Mouse (Mus musculus) embryonic fibroblast, embryonic 13.5 days (primary cell): ENCODE results near the gene Harbi1.
A peak's percentile ranks its signal among the peaks of the same experiment; 100 is the strongest.

ENCODE experiments used
- CTCF ChIP-seq: IDR thresholded peaks from 2 replicates; pipeline ENCODE4 v1.5.1; 2011; ENCODE audit warnings: mild to moderate bottlenecking, control low read depth, low read length, moderate library complexity, borderline replicate concordance; ENCODE audit not compliant: insufficient read depth
- POLR2A ChIP-seq: IDR thresholded peaks from 2 replicates; pipeline ENCODE4 v1.6.1; 2011; ENCODE audit warnings: low read depth, mild to moderate bottlenecking, control low read depth, low read length, moderate library complexity

- TF ChIP-seq POLR2A, result no peak
- TF ChIP-seq CTCF, result 0 out of 2 replicates have a peak, but pooled peaks have one; percentile 11
These were observed 27.8 kb upstream of the Harbi1 start for GRCm38 (mm10) chr2:91682850-91683249.
